Mouse (Mus musculus) myocyte (in vitro differentiated cells): Measurements from ENCODE around the gene Exoc3l. TPM values are rescaled to one million over a fixed set of nuclear protein-coding genes. Genes with fewer than 3 reads are reported as not detected.
A peak's percentile ranks its signal among the peaks of the same experiment; 100 is the strongest.

Experiments
- H3K27me3 ChIP-seq: one replicate; pipeline ENCODE4 v1.6.1; 2011; ENCODE audit not compliant: control insufficient read depth, insufficient read depth, insufficient read length
- H3K36me3 ChIP-seq: one replicate; pipeline ENCODE4 v1.6.1; 2011; ENCODE audit not compliant: control insufficient read depth, insufficient read depth
- H3K4me2 ChIP-seq: one replicate; pipeline ENCODE4 v1.6.1; 2011; ENCODE audit warnings: low read depth, control low read depth
- H3K4me3 ChIP-seq: one replicate; pipeline ENCODE4 v1.5.1; 2011; ENCODE audit warnings: mild to moderate bottlenecking, control low read depth, moderate library complexity
- H3K79me2 ChIP-seq: one replicate; pipeline ENCODE4 v1.6.1; 2011; ENCODE audit not compliant: control insufficient read depth, insufficient read depth
- H3ac ChIP-seq: one replicate; pipeline ENCODE4 v1.6.1; 2011; ENCODE audit not compliant: control insufficient read depth, insufficient read length
- CEBPB ChIP-seq: IDR thresholded peaks from 2 replicates; pipeline ENCODE4 v1.6.1; 2011; ENCODE audit warnings: mild to moderate bottlenecking, moderate library complexity; ENCODE audit not compliant: poor library complexity, insufficient read depth, severe bottlenecking
- E2F4 ChIP-seq: IDR thresholded peaks from one replicate; pipeline ENCODE4 v1.6.1; 2011; ENCODE audit warnings: mild to moderate bottlenecking, control low read depth, moderate library complexity; ENCODE audit not compliant: insufficient read depth
- MAX ChIP-seq: IDR thresholded peaks from one replicate; pipeline ENCODE4 v1.6.1; 2011; ENCODE audit warnings: low read depth, mild to moderate bottlenecking, control low read depth
- MYOD1 ChIP-seq, 3 experiments: IDR thresholded peaks; one replicate each; pipeline ENCODE4 v1.6.1; 2011; ENCODE audit warnings: control low read depth in 2 of 3, low read depth in 2 of 3, mild to moderate bottlenecking in 2 of 3, moderate library complexity in 1 of 3; ENCODE audit not compliant: insufficient read length in 2 of 3, control insufficient read depth in 1 of 3
- MYOG ChIP-seq, 3 experiments: IDR thresholded peaks; one replicate each; pipeline ENCODE4 v1.6.1; 2011; ENCODE audit warnings: control low read depth in 2 of 3, low read depth in 2 of 3, mild to moderate bottlenecking in 2 of 3; ENCODE audit not compliant: insufficient read length in 2 of 3, control insufficient read depth in 1 of 3, insufficient read depth in 1 of 3
- POLR2A ChIP-seq: IDR thresholded peaks from one replicate; pipeline ENCODE4 v1.6.1; 2011; ENCODE audit warnings: low read depth, mild to moderate bottlenecking, control low read depth, moderate library complexity; ENCODE audit not compliant: insufficient read length
- POLR2AphosphoS2 ChIP-seq: IDR thresholded peaks from one replicate; pipeline ENCODE4 v1.6.1; 2011; ENCODE audit warnings: low read depth, control low read depth; ENCODE audit not compliant: insufficient read length
- REST ChIP-seq: IDR thresholded peaks from one replicate; pipeline ENCODE4 v1.6.1; 2011; ENCODE audit warnings: mild to moderate bottlenecking, control low read depth, moderate library complexity; ENCODE audit not compliant: insufficient read depth, insufficient read length
- SRF ChIP-seq: IDR thresholded peaks from one replicate; pipeline ENCODE4 v1.6.1; 2011; ENCODE audit warnings: low read depth; ENCODE audit not compliant: control insufficient read depth, insufficient read length
- TCF12 ChIP-seq: IDR thresholded peaks from one replicate; pipeline ENCODE4 v1.6.1; 2011; ENCODE audit warnings: mild to moderate bottlenecking, control low read depth; ENCODE audit not compliant: poor library complexity, insufficient read depth, severe bottlenecking
- USF1 ChIP-seq: IDR thresholded peaks from one replicate; pipeline ENCODE4 v1.6.1; 2011; ENCODE audit warnings: low read depth, mild to moderate bottlenecking, control low read depth, moderate library complexity
- polyA plus RNA-seq: library from polyadenylated mRNA; unstranded; fragments of >200 nt; fragmentation: generic; extraction: Trizol; gene quantifications from one replicate; pipeline ENCODE4 v1.2.1, GENCODE M21; 2012; ENCODE audit warnings: missing spikeins

Gene Exoc3l
- polyA plus RNA-seq, 1 experiment, result 23.4 TPM

- H3K4me3 ChIP-seq, result peak overlapping the region; percentile 25
- H3K27me3 ChIP-seq, result no peaks in the 10 kb centered on the region
- H3K4me2 ChIP-seq, result peak overlapping the region; percentile 80
- H3K36me3 ChIP-seq, result peaks cover 14% of the 10 kb centered on the region
- H3ac ChIP-seq, result peak overlapping the region; percentile 42
- no peaks in the 10 kb centered on the region for H3K79me2 ChIP-seq
- TF ChIP-seq POLR2A (peak; percentile 70), MYOG (IDR thresholded peaks at IDR 0.05; ENCODE audit: control insufficient read depth in 1 of 3, insufficient read depth in 1 of 3, insufficient read length in 2 of 3, low read depth in 2 of 3) (peak in 1 of 3 experiments; percentile 17), SRF (peak; percentile 30), USF1 (no peak), POLR2AphosphoS2 (peak; percentile 88)
Measured at GRCm38 (mm10) chr8:105254152-105254965, 41.5 kb downstream of the Exoc3l start.

- Histone ChIP-seq H3ac (peak overlapping the region; percentile 42), H3K4me3 (peak overlapping the region; percentile 25), H3K4me2 (peak overlapping the region; percentile 49), H3K36me3 (peaks cover 16% of the 10 kb centered on the region), H3K27me3 (no peaks in the 10 kb centered on the region), H3K79me2 (no peaks in the 10 kb centered on the region)
- TF ChIP-seq E2F4 (no peak), POLR2AphosphoS2 (peak; percentile 32)
Measured at GRCm38 (mm10) chr8:105253766-105254151, 42.1 kb downstream of the Exoc3l start.

GRCm38 (mm10) chr8:105252680-105253537 lies 43.0 kb downstream of the Exoc3l start:
- H3K4me2 ChIP-seq, result peak overlapping the region; percentile 49
- TF ChIP-seq MYOG (IDR thresholded peaks at IDR 0.05; ENCODE audit: control insufficient read depth in 1 of 3, insufficient read depth in 1 of 3, insufficient read length in 2 of 3, low read depth in 2 of 3) (peak in 1 of 3 experiments; percentile 20), REST (no peak), POLR2AphosphoS2 (peak; percentile 35), MYOD1 (IDR thresholded peaks at IDR 0.05; ENCODE audit: control insufficient read depth in 1 of 3, insufficient read length in 2 of 3, low read depth in 2 of 3) (peak in 2 of 3 experiments; percentile 64 to 69)
- H3K36me3 ChIP-seq, result peaks cover 20% of the 10 kb centered on the region
- H3K79me2 ChIP-seq, result no peaks in the 10 kb centered on the region
- H3K27me3 ChIP-seq, result no peaks in the 10 kb centered on the region
- H3ac ChIP-seq, result no peak overlapping the region
- H3K4me3 ChIP-seq, result no peak overlapping the region

- Histone ChIP-seq H3K4me3 (no peak overlapping the region), H3K27me3 (no peaks in the 10 kb centered on the region), H3ac (no peak overlapping the region), H3K4me2 (no peak overlapping the region), H3K79me2 (no peaks in the 10 kb centered on the region), H3K36me3 (peaks cover 20% of the 10 kb centered on the region)
- TF ChIP-seq CEBPB, result no peak
- TF ChIP-seq REST, result no peak
- no peak for TF ChIP-seq POLR2A
- no peak for TF ChIP-seq POLR2AphosphoS2
- TF ChIP-seq TCF12, result no peak
- no peak for TF ChIP-seq E2F4
- no peak for TF ChIP-seq MAX
- TF ChIP-seq USF1, result no peak
Measured at GRCm38 (mm10) chr8:105251954-105252353, 43.9 kb downstream of the Exoc3l start.

GRCm38 (mm10) chr8:105241016-105241415 lies 54.9 kb downstream of the Exoc3l start:
- TF ChIP-seq CEBPB, result no peak
- TF ChIP-seq E2F4, result no peak
- no peak for TF ChIP-seq USF1
- TF ChIP-seq POLR2A, result no peak
- no peak for TF ChIP-seq MAX
- TF ChIP-seq SRF, result no peak
- no peak overlapping the region for H3K4me2 ChIP-seq
- H3K27me3 ChIP-seq, result no peaks in the 10 kb centered on the region
- H3K4me3 ChIP-seq, result no peak overlapping the region
- H3K36me3 ChIP-seq, result peaks cover 23% of the 10 kb centered on the region
- H3K79me2 ChIP-seq, result no peaks in the 10 kb centered on the region
- H3ac ChIP-seq, result no peak overlapping the region

Other genes with a start within 250 kb of the Exoc3l start
- gene Ces3a, start 247.5 kb downstream of the Exoc3l start, polyA plus RNA-seq, result not detected
- gene Ces3b, start 212.3 kb downstream of the Exoc3l start, polyA plus RNA-seq, result not detected
- gene Ces4a, start 164.3 kb downstream of the Exoc3l start, polyA plus RNA-seq, result not detected
- gene Cbfb, start 125.4 kb downstream of the Exoc3l start, polyA plus RNA-seq, result 38.1 TPM
- gene D230025D16Rik, start 71.0 kb downstream of the Exoc3l start, polyA plus RNA-seq, result 16.6 TPM
- gene B3gnt9, start 40.9 kb downstream of the Exoc3l start, polyA plus RNA-seq, result 6.2 TPM
- gene Tradd, start 31.5 kb downstream of the Exoc3l start, polyA plus RNA-seq, result 27.0 TPM
- gene Fbxl8, start 31.5 kb downstream of the Exoc3l start, polyA plus RNA-seq, result 10.5 TPM
- 5.8 TPM for gene Hsf4, start 26.3 kb downstream of the Exoc3l start, polyA plus RNA-seq
- 23.2 TPM for gene Nol3, start 20.0 kb downstream of the Exoc3l start, polyA plus RNA-seq
- 6.2 TPM for gene 4931428F04Rik, start 6.2 kb downstream of the Exoc3l start, polyA plus RNA-seq
- gene E2f4, start 1.6 kb upstream of the Exoc3l start, polyA plus RNA-seq, result 59.7 TPM
- gene Elmo3, start 9.5 kb upstream of the Exoc3l start, polyA plus RNA-seq, result 0.92 TPM
- gene Lrrc29, start 30.2 kb upstream of the Exoc3l start, polyA plus RNA-seq, result 1.8 TPM
- 109 TPM for gene Tmem208, start 30.3 kb upstream of the Exoc3l start, polyA plus RNA-seq
- gene Fhod1, start 51.9 kb upstream of the Exoc3l start, polyA plus RNA-seq, result 19.0 TPM
- 6.2 TPM for gene Slc9a5, start 52.7 kb upstream of the Exoc3l start, polyA plus RNA-seq
- 1.0 TPM for gene Plekhg4, start 77.2 kb upstream of the Exoc3l start, polyA plus RNA-seq
- not detected for gene Kctd19, start 117.4 kb upstream of the Exoc3l start, polyA plus RNA-seq
- not detected for gene Lrrc36, start 117.5 kb upstream of the Exoc3l start, polyA plus RNA-seq
- 155 TPM for gene Tppp3, start 175.4 kb upstream of the Exoc3l start, polyA plus RNA-seq
- gene Zdhhc1, start 200.8 kb upstream of the Exoc3l start, polyA plus RNA-seq, result 17.3 TPM
- gene Hsd11b2, start 222.7 kb upstream of the Exoc3l start, polyA plus RNA-seq, result 0.59 TPM